Mouse (Mus musculus) hematopoietic stem cell, adult 5-6 weeks (primary cell): ENCODE measurements around the gene Rapgef6. TPM values are rescaled to one million over a fixed set of nuclear protein-coding genes. Genes with fewer than 3 reads are reported as not detected.

ENCODE experiments used
- ATAC-seq, 2 experiments: fragments of 125-278 bp in 1 of 2; replicated peaks in 1 of 2; 2 replicates each; pipeline ENCODE4 v1.8.0; 2016 to 2017; ENCODE audit warnings: inconsistent platforms in 2 of 2, mild to moderate bottlenecking in 2 of 2, moderate number of reproducible peaks in 2 of 2, low read depth in 1 of 2, moderate TSS enrichment in 1 of 2; ENCODE audit not compliant: low FRiP score in 2 of 2, poor library complexity in 2 of 2, severe bottlenecking in 2 of 2, insufficient read depth in 1 of 2, low TSS enrichment in 1 of 2
- total RNA-seq: library from RNA; stranded (forward); fragments of 172-1452, 232-1000 nt; gene quantifications from 2 replicates; pipeline ENCODE4 v1.2.3, GENCODE M21; 2017

Gene Rapgef6
- total RNA-seq, result 56.4 and 76.5 TPM in 2 replicates

DNA sequence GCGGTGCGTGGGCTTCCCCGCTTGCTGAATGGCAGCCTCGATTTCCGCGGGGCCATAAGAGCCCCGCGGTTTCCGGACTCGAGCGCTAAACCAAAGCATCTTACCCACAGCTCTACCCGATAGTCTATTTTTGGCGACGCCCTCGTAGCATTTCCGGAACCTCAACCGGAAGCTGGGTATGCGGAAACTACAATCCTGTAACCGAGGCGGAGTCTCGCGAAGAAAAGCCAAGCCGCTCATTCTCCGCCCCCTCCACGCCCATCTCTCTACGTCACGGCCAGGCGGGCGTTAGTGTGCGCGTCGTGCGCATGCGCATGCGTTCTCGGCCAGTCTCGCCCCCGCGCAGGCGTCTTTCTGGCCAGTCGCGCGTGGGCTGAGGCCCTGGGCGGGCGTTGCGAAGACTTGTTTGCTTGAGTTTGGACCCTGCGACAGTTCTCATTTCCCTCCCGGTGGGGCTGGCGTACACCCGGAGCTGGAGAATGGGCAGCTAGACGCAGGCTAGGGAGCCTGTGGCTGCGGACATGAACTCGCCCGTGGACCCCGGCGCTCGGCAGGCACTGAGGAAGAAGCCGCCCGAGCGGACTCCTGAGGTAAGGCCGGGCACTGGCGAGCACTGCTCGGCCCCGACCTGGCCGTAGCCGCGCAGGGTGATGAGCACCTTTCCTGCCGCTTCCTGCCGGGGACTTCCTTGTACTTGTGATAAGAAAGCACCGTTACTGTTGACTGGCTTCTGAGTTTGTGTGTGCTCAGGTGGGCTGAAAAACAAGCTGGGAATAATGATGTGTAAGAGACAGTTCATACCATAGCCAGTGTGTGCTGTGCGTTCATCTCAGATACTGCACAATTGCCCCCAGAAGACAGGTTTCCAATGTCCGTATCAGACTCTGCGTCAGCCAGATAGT lies at the start of gene Rapgef6:
TSS of gene Rapgef6 (plus strand) at position 319 of the 902 bp plus-strand sequence.
- peak; percentile 85 to 93 for ATAC-seq

DNA sequence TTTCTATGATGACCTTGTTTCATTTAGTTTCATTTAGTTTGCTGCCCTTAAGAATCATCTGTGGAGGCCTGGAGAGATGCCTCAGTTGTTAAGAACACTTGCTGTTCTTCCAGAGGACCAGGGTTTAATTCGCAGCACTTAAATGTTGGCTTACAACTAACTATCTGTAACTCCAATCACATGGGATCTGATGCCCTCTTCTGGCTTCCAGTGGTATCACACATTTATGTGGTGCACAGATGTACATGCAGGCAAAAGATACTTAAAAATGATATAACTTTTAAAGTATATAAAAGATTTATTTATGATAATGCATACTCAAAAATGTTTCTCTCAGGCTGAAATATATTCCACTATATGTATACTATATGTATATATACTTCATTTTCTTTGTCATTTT lies 44.2 kb upstream of the Rapgef6 start:
- ATAC-seq, result no peak

DNA sequence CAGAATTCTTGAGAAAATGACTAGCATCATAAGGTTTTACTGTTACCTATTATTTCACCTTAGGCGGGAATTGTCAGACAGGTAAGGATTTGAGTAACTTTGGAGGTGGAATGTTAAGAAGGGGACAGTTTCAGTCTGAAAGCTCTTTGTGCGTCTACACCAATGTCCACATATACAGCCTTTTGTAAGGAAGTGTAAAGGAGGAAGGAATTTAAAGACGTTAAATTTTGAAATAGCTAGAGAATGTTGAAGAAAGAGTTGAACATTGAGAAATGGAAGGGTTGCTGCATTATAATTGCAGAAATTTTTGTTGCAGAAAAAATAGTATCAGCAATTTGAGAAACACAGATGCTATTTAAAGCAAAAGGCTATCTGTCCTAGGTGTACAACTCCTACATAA lies 36.6 kb upstream of the Rapgef6 start:
- ATAC-seq, result no peak; a peak in 1 of 4 replicates

DNA sequence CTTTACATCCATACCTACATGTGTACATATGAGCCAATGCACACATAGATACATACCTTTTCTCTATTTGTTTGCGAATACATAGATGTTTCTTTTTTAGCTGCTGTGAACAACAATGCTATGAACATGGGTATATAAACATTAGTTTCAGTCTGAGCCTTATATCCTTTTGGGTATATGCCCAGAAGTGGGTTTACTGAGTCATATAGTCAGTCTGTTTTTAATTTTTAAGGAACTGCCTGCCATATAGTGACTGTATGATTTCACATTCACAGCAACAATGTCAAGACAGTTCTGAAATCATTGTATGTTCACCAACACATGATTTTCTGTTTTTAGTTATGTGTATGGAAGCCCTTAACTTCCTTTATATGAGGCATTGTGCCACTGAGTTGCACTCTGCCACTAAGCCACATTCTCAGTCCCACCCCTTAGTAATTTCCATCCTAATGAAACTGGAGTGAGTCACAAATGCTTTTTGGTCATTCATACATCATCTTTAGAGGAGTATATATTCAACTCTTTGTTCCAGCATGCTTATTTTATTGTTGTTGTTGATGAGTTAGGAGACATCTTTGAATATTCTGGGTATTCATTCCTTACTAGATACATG lies 30.6 kb upstream of the Rapgef6 start:
- ATAC-seq, result peak; percentile 32 to 39; a peak in 2 of 4 replicates

DNA sequence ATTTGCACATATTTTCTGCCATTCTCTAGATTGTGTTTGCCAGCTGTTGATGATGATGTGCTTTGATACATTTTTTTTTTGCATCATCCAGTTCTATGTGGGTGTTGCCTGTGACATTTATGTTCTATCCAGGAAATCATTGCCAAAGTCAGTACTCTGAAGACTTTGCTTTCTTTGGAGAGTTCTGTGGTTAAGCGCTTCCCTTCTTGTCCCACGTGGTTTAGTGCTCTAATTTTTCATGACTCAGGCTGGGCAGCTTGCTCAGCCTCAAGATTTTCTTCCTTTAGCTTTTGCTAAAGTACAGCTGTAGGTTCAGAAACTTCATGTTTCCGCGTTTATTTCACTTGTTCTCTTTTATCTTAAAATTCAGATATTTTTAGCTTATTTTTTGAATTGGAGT lies 30.1 kb upstream of the Rapgef6 start:
- peak; percentile 84 to 88 for ATAC-seq

DNA sequence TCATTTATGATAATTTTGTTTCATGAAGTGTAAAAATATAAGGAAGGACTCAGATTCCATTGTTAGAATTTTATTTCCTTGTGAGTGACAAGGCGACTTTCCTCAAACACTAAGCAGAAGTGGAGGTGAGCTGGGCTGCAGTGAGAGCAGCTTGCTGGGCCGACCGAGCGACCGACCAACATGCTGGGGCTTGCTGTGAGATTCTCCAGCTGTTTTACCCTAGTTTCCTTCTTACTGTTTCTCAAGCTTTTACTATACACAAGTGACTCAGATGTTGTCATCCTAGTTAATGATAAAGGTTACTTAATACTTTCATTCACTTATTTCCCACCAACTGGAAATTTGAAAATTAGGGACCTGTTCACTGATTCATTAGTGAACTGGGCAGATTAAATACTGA lies 22.8 kb upstream of the Rapgef6 start:
- ATAC-seq, result no peak

DNA sequence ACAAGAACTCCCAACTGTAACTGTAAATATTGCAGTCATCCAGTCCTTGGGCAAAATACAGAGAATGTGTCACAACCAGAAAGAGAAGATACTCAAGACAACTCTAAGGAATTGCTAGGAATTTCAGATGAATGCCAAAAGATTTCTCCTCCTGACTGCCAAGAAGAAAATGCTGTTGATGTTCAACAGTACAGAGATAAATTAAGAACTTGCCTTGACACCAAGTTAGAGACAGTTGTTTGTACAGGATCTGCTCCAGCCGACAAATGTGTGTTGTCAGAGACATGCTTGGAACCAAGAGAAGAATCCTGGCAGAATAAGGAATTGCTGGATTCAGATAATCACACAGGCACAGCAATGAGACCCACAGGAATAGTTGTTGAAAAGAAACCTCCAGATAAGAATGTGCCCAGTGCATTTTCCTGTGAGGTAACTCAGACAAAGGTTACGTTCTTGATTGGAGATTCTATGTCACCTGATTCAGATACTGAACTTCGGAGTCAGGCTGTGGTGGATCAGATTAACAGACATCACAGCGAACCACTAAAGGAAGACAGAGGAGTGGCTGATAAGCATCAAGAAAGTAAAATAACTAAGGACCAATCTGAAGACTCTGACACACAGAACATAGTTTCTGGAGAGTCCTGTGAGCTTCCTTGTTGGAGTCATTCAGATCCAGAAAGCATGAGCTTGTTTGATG lies 20.0 kb upstream of the Rapgef6 start:
- ATAC-seq, result no peak

DNA sequence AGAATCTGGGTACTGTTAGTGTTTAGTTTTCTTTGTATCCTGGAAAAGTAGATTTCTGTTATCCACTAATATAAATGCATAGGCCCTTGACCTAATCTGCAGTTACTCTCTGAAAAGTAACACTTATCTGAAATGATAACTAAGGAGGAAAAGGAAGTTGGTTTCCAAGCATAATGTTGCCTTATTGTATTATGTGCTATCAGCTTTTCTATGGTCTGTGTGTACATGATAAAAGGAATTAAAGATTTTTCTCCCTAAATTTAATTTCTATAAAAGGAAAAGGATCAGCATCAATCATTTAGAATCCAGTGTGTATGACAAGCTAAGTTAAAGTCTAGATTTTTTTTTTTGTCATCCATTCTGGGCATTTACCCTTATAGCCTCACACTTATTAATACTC lies 9.1 kb upstream of the Rapgef6 start:
- no peak for ATAC-seq

DNA sequence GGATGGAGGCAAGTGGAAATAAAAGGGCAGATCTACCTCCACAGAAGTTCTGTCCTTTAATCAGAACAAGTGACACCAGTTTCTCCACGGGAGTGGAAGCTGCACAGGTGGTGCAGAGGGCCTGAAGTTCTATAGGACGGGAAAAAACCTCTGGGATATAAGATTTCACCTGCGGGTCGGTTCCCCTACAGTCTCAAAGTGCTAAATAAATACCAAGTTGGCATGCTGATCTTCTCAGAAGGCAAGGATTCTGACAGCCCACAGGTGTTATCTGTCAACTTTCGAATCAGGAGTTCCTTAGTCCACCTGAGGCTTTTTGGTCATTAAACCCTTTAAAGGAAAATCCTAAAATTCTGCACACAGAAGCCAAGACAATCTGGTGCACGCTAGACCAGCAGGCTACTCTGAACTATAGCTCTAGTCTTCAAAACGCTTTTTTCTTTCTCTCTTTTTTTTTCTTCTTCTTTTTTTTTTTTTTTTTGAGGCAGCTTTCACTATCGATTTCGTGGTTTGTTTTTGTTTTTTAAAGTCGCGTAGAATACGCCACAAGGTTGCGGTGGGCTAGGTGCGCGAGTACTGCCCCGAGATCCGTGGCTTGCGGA lies 619 bp upstream of the Rapgef6 start:
- no peak for ATAC-seq

DNA sequence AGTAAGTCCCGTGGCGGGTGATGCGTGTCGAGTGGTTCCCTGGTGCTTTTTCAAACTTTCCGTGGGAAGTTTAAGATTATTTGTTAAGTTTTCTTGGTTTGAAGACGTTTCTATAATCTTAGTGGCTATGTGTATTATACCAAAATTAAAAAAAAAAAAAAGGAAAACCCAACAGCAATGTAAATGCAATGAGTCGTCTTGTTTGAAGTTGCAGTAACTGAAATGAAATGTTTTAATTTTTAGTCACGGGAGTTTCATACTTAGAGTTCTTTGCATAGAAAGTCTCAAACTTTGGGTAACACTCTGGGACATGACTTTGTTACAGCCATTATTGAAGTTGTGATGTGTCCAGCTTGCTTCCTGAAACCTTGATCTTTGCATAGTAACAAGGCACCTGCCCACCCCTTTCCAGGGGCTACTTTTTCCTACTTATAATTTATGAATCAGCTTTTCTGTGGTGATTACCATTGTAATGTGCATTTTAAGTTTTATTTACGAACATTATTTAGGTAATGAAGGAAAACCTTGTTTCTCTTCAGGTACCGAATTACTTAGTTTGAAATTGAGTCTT lies 869 bp downstream of the Rapgef6 start:
- ATAC-seq, result no peak

DNA sequence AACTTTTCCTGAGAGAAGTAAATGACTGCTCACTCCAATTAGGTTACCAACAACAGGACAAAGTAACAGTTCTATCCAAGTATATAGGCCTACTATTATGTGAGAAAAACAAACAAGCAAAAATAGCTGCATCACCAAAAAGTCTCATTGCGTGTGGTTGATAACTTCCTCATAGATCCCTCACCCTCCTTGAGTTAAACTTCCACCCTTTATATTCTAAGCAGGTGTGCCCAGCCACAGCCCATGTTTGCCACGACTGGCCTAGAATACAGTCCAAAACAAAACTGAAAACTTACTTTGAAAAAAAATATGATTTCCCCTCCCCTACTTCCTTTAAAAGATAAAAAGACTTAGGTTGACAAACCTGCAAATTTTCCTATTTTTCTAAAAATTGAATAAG lies 5.4 kb downstream of the Rapgef6 start:
- peak; percentile 51 to 63; a peak in 3 of 4 replicates for ATAC-seq

DNA sequence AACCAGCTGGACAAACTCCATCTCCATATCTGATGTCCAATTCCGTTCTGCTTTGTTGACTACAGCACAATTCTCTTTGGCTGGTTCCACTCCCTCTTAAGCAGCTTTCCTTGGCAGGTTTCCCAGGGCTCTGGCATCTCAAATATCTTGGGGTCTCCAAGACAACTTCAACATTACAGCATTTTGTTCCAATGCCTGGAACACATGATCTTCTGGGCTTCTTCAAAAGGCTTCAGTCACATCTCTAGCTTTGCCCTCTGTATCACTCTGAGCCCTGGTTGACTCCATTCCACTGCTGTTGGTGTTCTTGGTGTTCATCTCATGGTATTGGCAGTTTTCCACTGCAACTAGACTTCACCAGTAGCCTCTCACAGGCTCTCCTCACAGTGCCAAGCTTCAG lies 7.7 kb downstream of the Rapgef6 start:
- no peak for ATAC-seq

DNA sequence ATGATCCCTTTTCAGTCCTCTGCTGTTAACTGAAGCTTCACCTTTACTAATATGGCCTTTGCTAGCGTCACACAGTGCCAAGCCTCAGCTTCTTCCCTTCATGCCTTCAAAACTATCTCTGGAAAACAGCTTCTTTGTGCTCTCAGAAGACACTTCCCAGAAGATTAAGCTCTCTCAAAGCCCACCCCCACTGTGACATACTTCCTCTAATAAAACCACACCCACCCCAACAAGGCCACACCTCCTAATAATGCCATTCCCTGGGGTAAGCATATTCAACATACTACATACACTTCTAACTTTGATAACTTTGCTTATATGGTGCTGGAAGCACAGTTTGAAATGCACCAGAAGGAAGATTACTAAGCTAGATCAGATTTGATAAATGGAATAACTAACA lies 8.3 kb downstream of the Rapgef6 start:
- no peak for ATAC-seq

DNA sequence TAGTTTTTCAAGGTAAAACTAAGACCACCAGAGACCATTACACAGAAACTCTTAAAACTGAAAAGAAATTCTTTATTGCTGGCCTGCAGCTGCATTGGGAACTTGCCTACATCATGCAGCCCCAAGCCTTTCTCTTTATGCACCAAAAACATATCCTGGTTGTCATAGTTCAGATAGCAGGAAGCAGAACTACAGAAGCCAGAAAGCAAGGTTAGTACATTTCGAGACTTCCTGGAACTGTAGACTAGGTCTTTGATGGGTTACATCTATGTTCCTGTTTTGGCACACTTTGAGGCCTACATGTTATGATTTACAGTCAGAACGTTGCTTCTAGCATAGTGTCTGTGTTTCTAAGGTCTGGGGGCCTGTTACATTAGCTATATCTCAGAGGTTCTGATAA lies 11.2 kb downstream of the Rapgef6 start:
- ATAC-seq, result peak; percentile 59 to 61

DNA sequence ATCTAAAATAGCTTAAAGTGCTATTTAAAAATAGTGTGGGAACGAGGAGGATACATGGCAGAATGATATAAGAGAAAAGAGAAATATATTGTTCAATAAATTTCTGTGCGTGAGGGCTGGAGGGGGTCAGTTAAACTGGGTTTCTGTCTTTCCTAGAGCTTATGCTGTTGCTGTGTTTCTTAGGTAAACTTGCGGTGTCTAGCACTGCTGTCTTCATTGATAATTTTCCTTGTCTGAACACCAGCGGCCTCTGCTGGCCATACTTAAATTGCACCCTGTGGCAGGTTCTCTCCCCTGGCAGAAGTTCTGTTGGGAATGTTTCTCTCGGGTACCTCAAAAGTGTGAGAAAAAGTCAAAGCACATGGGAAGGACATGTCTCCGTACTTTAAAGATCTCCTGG lies 12.2 kb downstream of the Rapgef6 start:
- peak; percentile 79 to 80 for ATAC-seq

DNA sequence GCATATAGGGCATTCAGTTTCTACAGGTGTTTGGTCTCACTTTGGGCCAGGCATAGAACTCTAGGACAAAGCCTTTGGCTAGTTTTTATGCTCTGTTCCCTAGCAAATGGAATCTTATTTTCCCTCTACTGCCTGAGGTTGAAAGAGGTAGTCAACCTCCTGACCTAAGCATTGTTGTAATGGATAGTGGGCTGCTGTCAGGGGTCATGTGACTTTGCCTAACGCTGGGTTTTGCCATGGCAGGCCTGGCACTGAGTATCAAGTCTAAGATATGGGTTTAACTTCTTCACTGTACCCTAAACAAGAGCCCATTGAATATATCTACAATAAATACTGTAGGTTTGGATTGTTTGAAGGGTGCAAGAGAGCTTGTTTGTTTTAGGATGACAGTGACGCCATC lies 16.4 kb downstream of the Rapgef6 start:
- ATAC-seq, result no peak

DNA sequence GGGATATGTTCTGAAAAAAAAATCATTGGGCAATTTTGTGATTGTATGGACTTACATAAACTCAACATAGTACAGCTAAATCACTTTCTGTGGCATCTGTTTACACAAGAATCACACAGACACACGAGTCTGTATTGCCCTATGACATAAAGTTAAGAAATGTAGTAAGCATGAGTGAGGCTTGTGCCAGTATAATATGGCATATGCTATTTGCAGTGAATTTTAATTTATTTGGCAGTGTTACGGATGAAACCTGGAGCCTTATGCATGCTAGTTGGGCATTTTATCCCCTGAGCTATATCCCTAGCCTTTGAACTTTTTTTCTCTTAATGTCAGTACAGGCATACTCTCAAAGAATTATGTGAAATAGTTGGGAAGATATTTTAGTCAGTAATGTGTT lies 16.8 kb downstream of the Rapgef6 start:
- ATAC-seq, result no peak
